ENCODE assay signal across 8 mouse cellular contexts in genomic region chr11:116533341-116534153, GRCm38 (mm10). TPM values are rescaled to one million over a fixed set of nuclear protein-coding genes. Genes with fewer than 3 reads are reported as not detected.
DNase-seq lines count a peak whose midpoint lies in the region; ATAC-seq and TF ChIP-seq lines count a peak whose summit lies in the region.

No protein-coding gene starts in this region.

- peak overlapping the region; percentile 95 for H3K4me2 ChIP-seq in intestine, embryonic 15.5 days (replicated peaks)
- H3K4me2 ChIP-seq in lung, postnatal 0 days (replicated peaks; ENCODE audit: low read depth, low read length): peak overlapping the region; percentile 86
- H3K4me2 ChIP-seq in stomach, embryonic 15.5 days: peak overlapping the region; percentile 91

- peak overlapping the region; percentile 49 for H3K9ac ChIP-seq in intestine, embryonic 15.5 days
- peak overlapping the region; percentile 69 for H3K9ac ChIP-seq in lung, postnatal 0 days (replicated peaks; ENCODE audit: low read depth)
- H3K9ac ChIP-seq in stomach, embryonic 15.5 days: peak overlapping the region; percentile 14; the same call in 1 of the 2 replicates

- peak; percentile 68 for ATAC-seq in intestine, embryonic 15.5 days
- ATAC-seq in lung, postnatal 0 days: peak; percentile 40
- peak; percentile 69; the same call in 1 of the 2 replicates for ATAC-seq in stomach, embryonic 15.5 days (ENCODE audit: insufficient read depth, low FRiP score, low read depth)

- H3K4me3 ChIP-seq in gastrocnemius, adult 2 months: peak overlapping the region; percentile 81
- H3K4me3 ChIP-seq in intestine, embryonic 15.5 days (replicated peaks): peak overlapping the region; percentile 51
- H3K4me3 ChIP-seq in lung, postnatal 0 days (ENCODE audit: low read depth, low read length): peak overlapping the region; percentile 55
- H3K4me3 ChIP-seq in stomach, embryonic 15.5 days (replicated peaks): peak overlapping the region; percentile 59

- no peaks in the 10 kb centered on the region for H3K9me3 ChIP-seq in intestine, embryonic 15.5 days
- no peaks in the 10 kb centered on the region for H3K9me3 ChIP-seq in lung, postnatal 0 days (ENCODE audit: low read length)
- H3K9me3 ChIP-seq in stomach, embryonic 15.5 days: no peaks in the 10 kb centered on the region

- TF ChIP-seq CTCF in gastrocnemius, adult 2 months (IDR thresholded peaks at IDR 0.05): no peak
- TF ChIP-seq CTCF in lung, postnatal 0 days (IDR thresholded peaks at IDR 0.05): peak; percentile 0; the same call in 1 of the 2 replicates

- WGBS in intestine, embryonic 15.5 days: under 1% methylated on average over 63 of the region's 63 CpGs
- 3% methylated on average over 59 of the region's 63 CpGs for WGBS in lung, postnatal 0 days
- under 1% methylated on average over 63 of the region's 63 CpGs for WGBS in stomach, embryonic 15.5 days

- peaks cover 34% of the 10 kb centered on the region for H3K4me1 ChIP-seq in intestine, embryonic 15.5 days (replicated peaks)
- H3K4me1 ChIP-seq in lung, postnatal 0 days (ENCODE audit: insufficient read depth, low read depth, low read length): peaks cover 6% of the 10 kb centered on the region; the same call in 1 of the 2 replicates
- H3K4me1 ChIP-seq in stomach, embryonic 15.5 days: peaks cover 29% of the 10 kb centered on the region

- H3K27ac ChIP-seq in gastrocnemius, adult 2 months: peak overlapping the region; percentile 79
- 0 out of 2 replicates have a peak overlapping the region, but pooled peaks have one; percentile 23 for H3K27ac ChIP-seq in intestine, embryonic 15.5 days
- peak overlapping the region; percentile 92 for H3K27ac ChIP-seq in lung, postnatal 0 days (ENCODE audit: low read length)
- peak overlapping the region; percentile 58 for H3K27ac ChIP-seq in stomach, embryonic 15.5 days

- peaks cover 35% of the 10 kb centered on the region for H3K27me3 ChIP-seq in intestine, embryonic 15.5 days (replicated peaks)
- H3K27me3 ChIP-seq in lung, postnatal 0 days (replicated peaks; ENCODE audit: insufficient read depth, low read length): no peaks in the 10 kb centered on the region; the same call in 1 of the 2 replicates
- peaks cover 10% of the 10 kb centered on the region; the same call in 1 of the 2 replicates for H3K27me3 ChIP-seq in stomach, embryonic 15.5 days (replicated peaks)

- peak; percentile 78 for TF ChIP-seq EP300 in lung, postnatal 0 days (IDR thresholded peaks at IDR 0.05)

- DNase-seq in gastrocnemius, adult 2 months: peak; percentile 46
- no peak for DNase-seq in gastrocnemius, adult 8-10 months (ENCODE audit: low spot score in 2 of 2)
- peak; percentile 33 to 50 for DNase-seq in adrenal gland, postnatal 36 days
- DNase-seq in gastrocnemius, postnatal 10 days: peak; percentile 37
- DNase-seq in lung, postnatal 0 days (ENCODE audit: low spot score): peak; percentile 63
- no peak for DNase-seq in thymus, postnatal 10 days (ENCODE audit: low spot score in 2 of 2)

- H3K36me3 ChIP-seq in intestine, embryonic 15.5 days: peaks cover 4% of the 10 kb centered on the region; the same call in 1 of the 2 replicates
- peaks cover 9% of the 10 kb centered on the region; the same call in 1 of the 2 replicates for H3K36me3 ChIP-seq in lung, postnatal 0 days (ENCODE audit: insufficient read depth, low read length)
- H3K36me3 ChIP-seq in stomach, embryonic 15.5 days: peaks cover 3% of the 10 kb centered on the region; the same call in 1 of the 2 replicates

- intact Hi-C loops in gastrocnemius, adult 2 months (cut with DNase I): loop anchor here (1.0 kb wide), 1 partner anchor 32 kb away; no protein-coding TSS in a partner anchor

RNA-seq across cellular contexts. Expression of gene Sphk1, which starts 2.8 kb away (rescaled TPM):
- 1 to 10 TPM in 1 of 2 experiments, under 1 TPM in 1; 0.36 to 1.7 TPM for total RNA-seq in gastrocnemius, adult 2 months (2021)
- under 1 TPM; 0.15 to 0.75 (median 0.51) TPM for total RNA-seq in gastrocnemius, adult 8-10 months (2022)
- 1 to 10 TPM; 1.7 to 3.4 TPM for total RNA-seq in adrenal gland, postnatal 36 days (2021)
- 1 to 10 TPM; 3.7 to 4.0 TPM for total RNA-seq in gastrocnemius, postnatal 10 days (2021)
- 5.4 and 6.4 TPM in 2 replicates for polyA plus RNA-seq in intestine, embryonic 15.5 days (2015; fragmentation: Nextera tagmentation; extraction: Ambion mirVana)
- polyA plus RNA-seq in lung, postnatal 0 days (2015; fragmentation: Nextera tagmentation; extraction: Ambion mirVana): 38.6 and 56.3 TPM in 2 replicates
- polyA plus RNA-seq in stomach, embryonic 15.5 days (2015; fragmentation: Nextera tagmentation; extraction: Ambion mirVana): 15.3 and 20.7 TPM in 2 replicates

RNA-seq across cellular contexts. Expression of gene Prpsap1, which starts 39.5 kb away (rescaled TPM):
- 10 to 100 TPM; 14.2 to 15.1 TPM for total RNA-seq in gastrocnemius, adult 2 months (2021)
- 10 to 100 TPM; 10.4 to 12.7 (median 11.5) TPM for total RNA-seq in gastrocnemius, adult 8-10 months (2022)
- 10 to 100 TPM; 84.6 to 87.0 TPM for total RNA-seq in adrenal gland, postnatal 36 days (2021)
- total RNA-seq in gastrocnemius, postnatal 10 days (2021): 10 to 100 TPM; 34.8 to 35.4 TPM
- polyA plus RNA-seq in intestine, embryonic 15.5 days (2015; fragmentation: Nextera tagmentation; extraction: Ambion mirVana): 210 and 225 TPM in 2 replicates
- 89.5 and 97.7 TPM in 2 replicates for polyA plus RNA-seq in lung, postnatal 0 days (2015; fragmentation: Nextera tagmentation; extraction: Ambion mirVana)
- 196 and 218 TPM in 2 replicates for polyA plus RNA-seq in stomach, embryonic 15.5 days (2015; fragmentation: Nextera tagmentation; extraction: Ambion mirVana)

RNA-seq across cellular contexts. Expression of gene Ube2o, which starts 47.7 kb away (rescaled TPM):
- total RNA-seq in gastrocnemius, adult 2 months (2021): 10 to 100 TPM; 19.4 to 22.9 TPM
- total RNA-seq in gastrocnemius, adult 8-10 months (2022): 10 to 100 TPM; 22.4 to 27.6 (median 22.5) TPM
- total RNA-seq in adrenal gland, postnatal 36 days (2021): 10 to 100 TPM; 26.6 to 29.3 TPM
- 10 to 100 TPM; 20.7 to 24.9 TPM for total RNA-seq in gastrocnemius, postnatal 10 days (2021)
- 8.4 and 8.8 TPM in 2 replicates for polyA plus RNA-seq in intestine, embryonic 15.5 days (2015; fragmentation: Nextera tagmentation; extraction: Ambion mirVana)
- polyA plus RNA-seq in lung, postnatal 0 days (2015; fragmentation: Nextera tagmentation; extraction: Ambion mirVana): 9.1 and 9.8 TPM in 2 replicates
- polyA plus RNA-seq in stomach, embryonic 15.5 days (2015; fragmentation: Nextera tagmentation; extraction: Ambion mirVana): 12.5 and 14.0 TPM in 2 replicates

RNA-seq across cellular contexts. Expression of gene Aanat, which starts 52.7 kb away (rescaled TPM):
- total RNA-seq in gastrocnemius, adult 2 months (2021): not detected
- not detected for total RNA-seq in gastrocnemius, adult 8-10 months (2022)
- not detected for total RNA-seq in adrenal gland, postnatal 36 days (2021)
- not detected for total RNA-seq in gastrocnemius, postnatal 10 days (2021)
- not detected in 2 replicates for polyA plus RNA-seq in intestine, embryonic 15.5 days (2015; fragmentation: Nextera tagmentation; extraction: Ambion mirVana)
- polyA plus RNA-seq in lung, postnatal 0 days (2015; fragmentation: Nextera tagmentation; extraction: Ambion mirVana): 0.26 TPM in 1 of 2 replicates, not detected in the other
- 0.09 TPM in 1 of 2 replicates, not detected in the other for polyA plus RNA-seq in stomach, embryonic 15.5 days (2015; fragmentation: Nextera tagmentation; extraction: Ambion mirVana)

Comparison
In these comparisons a context has a peak if more than half of its experiments do, and no peak if none do; other contexts are left out.
1. DNase-seq: peak in gastrocnemius, adult 2 months (single experiment), adrenal gland, postnatal 36 days (2 of 2), gastrocnemius, postnatal 10 days (single experiment) and lung, postnatal 0 days (single experiment); none in gastrocnemius, adult 8-10 months (0 of 2) and thymus, postnatal 10 days (0 of 2).
2. H3K27ac ChIP-seq: peak in every context shown above with its lines; median percentile 92 in lung, postnatal 0 days; 79 in gastrocnemius, adult 2 months; 58 in stomach, embryonic 15.5 days; 23 in intestine, embryonic 15.5 days.
3. H3K9ac ChIP-seq: peak in every context shown above with its lines; median percentile 69 in lung, postnatal 0 days; 49 in intestine, embryonic 15.5 days; 14 in stomach, embryonic 15.5 days.
4. Peak in every context shown above with its lines, with median percentiles within 50 percentile points of each other: H3K4me3 ChIP-seq, ATAC-seq and H3K4me2 ChIP-seq.